Mouse (Mus musculus) C2C12 (cell line): ENCODE data around the gene Ptpn22. TPM values are rescaled to one million over a fixed set of nuclear protein-coding genes. Genes with fewer than 3 reads are reported as not detected.

Experiments
- H3K27me3 ChIP-seq: one replicate; pipeline ENCODE4 v1.6.1; 2011; ENCODE audit not compliant: control insufficient read depth, insufficient read depth, insufficient read length
- H3K36me3 ChIP-seq: one replicate; pipeline ENCODE4 v1.6.1; 2011; ENCODE audit not compliant: control insufficient read depth, insufficient read depth
- H3K4me3 ChIP-seq: one replicate; pipeline ENCODE4 v1.5.1; 2011; ENCODE audit warnings: mild to moderate bottlenecking, control low read depth; ENCODE audit not compliant: poor library complexity, insufficient read depth, severe bottlenecking
- H3K79me2 ChIP-seq: one replicate; pipeline ENCODE4 v1.6.1; 2011; ENCODE audit not compliant: control insufficient read depth, insufficient read depth
- H3K79me3 ChIP-seq: one replicate; pipeline ENCODE4 v1.6.1; 2011; ENCODE audit warnings: low read depth, control low read depth
- H3ac ChIP-seq: one replicate; pipeline ENCODE3; 2011; ENCODE audit warnings: low read depth; ENCODE audit not compliant: control insufficient read depth, insufficient read length
- CEBPB ChIP-seq: IDR thresholded peaks from one replicate; pipeline ENCODE4 v1.6.1; 2011; ENCODE audit warnings: low read depth, mild to moderate bottlenecking, control low read depth, moderate library complexity
- CTCF ChIP-seq: IDR thresholded peaks from one replicate; pipeline ENCODE4 v1.5.1; 2011; ENCODE audit not compliant: control insufficient read depth, insufficient read depth, insufficient read length
- FOSL1 ChIP-seq: IDR thresholded peaks from one replicate; pipeline ENCODE4 v1.8.0; 2011; ENCODE audit warnings: mild to moderate bottlenecking, low read length; ENCODE audit not compliant: poor library complexity, insufficient read depth, severe bottlenecking
- MAX ChIP-seq: IDR thresholded peaks from one replicate; pipeline ENCODE4 v1.6.1; 2011; ENCODE audit warnings: mild to moderate bottlenecking, control low read depth
- MYOD1 ChIP-seq: IDR thresholded peaks from one replicate; pipeline ENCODE4 v1.6.1; 2011; ENCODE audit warnings: low read depth; ENCODE audit not compliant: control insufficient read depth, insufficient read length
- MYOG ChIP-seq: IDR thresholded peaks from one replicate; pipeline ENCODE4 v1.6.1; 2011; ENCODE audit not compliant: control insufficient read depth, insufficient read length; ENCODE audit errors: extremely low read depth
- USF1 ChIP-seq: IDR thresholded peaks from one replicate; pipeline ENCODE4 v1.6.1; 2011; ENCODE audit warnings: low read depth, mild to moderate bottlenecking, control low read depth, moderate library complexity
- polyA plus RNA-seq: library from polyadenylated mRNA; unstranded; fragments of >200 nt; fragmentation: generic; extraction: Trizol; gene quantifications from one replicate; pipeline ENCODE4 v1.2.1, GENCODE M21; 2012; ENCODE audit warnings: missing spikeins

The Ptpn22 gene
- polyA plus RNA-seq, 1 experiment, result 1.8 TPM

GRCm38 (mm10) chr3:103862721-103863220 is 3.2 kb downstream of the Ptpn22 start:
- no peaks in the 10 kb centered on the region for H3K36me3 ChIP-seq
- no peaks in the 10 kb centered on the region for H3K79me2 ChIP-seq
- H3K79me3 ChIP-seq, result no peaks in the 10 kb centered on the region
- TF ChIP-seq FOSL1, result no peak
- TF ChIP-seq MYOG, result no peak
- TF ChIP-seq CEBPB, result no peak
- no peak for TF ChIP-seq CTCF
- TF ChIP-seq USF1, result no peak
- no peak for TF ChIP-seq MAX
- TF ChIP-seq MYOD1, result no peak
- no peak overlapping the region for H3K4me3 ChIP-seq
- H3ac ChIP-seq, result no peak overlapping the region
- H3K27me3 ChIP-seq, result no peaks in the 10 kb centered on the region

GRCm38 (mm10) chr3:103864200-103864599 is 4.6 kb downstream of the Ptpn22 start:
- no peaks in the 10 kb centered on the region for H3K79me3 ChIP-seq
- no peak for TF ChIP-seq MYOG
- TF ChIP-seq FOSL1, result no peak
- TF ChIP-seq USF1, result no peak
- TF ChIP-seq MYOD1, result no peak
- no peak for TF ChIP-seq CTCF
- no peak for TF ChIP-seq CEBPB
- TF ChIP-seq MAX, result no peak

GRCm38 (mm10) chr3:103867424-103867971 is 7.9 kb downstream of the Ptpn22 start:
- TF ChIP-seq CTCF (no peak), USF1 (no peak), MAX (no peak), CEBPB (no peak), MYOG (no peak), FOSL1 (no peak), MYOD1 (no peak)
- H3K4me3 ChIP-seq, result no peak overlapping the region
- H3K27me3 ChIP-seq, result no peaks in the 10 kb centered on the region
- no peaks in the 10 kb centered on the region for H3K79me3 ChIP-seq
- H3K36me3 ChIP-seq, result no peaks in the 10 kb centered on the region
- no peak overlapping the region for H3ac ChIP-seq
- no peaks in the 10 kb centered on the region for H3K79me2 ChIP-seq

More at GRCm38 (mm10) chr3:103864200-103864599, 4.6 kb downstream of the Ptpn22 start:
- no peaks in the 10 kb centered on the region for H3K79me2 ChIP-seq
- no peak overlapping the region for H3ac ChIP-seq
- no peaks in the 10 kb centered on the region for H3K27me3 ChIP-seq
- no peak overlapping the region for H3K4me3 ChIP-seq
- no peaks in the 10 kb centered on the region for H3K36me3 ChIP-seq

DNA sequence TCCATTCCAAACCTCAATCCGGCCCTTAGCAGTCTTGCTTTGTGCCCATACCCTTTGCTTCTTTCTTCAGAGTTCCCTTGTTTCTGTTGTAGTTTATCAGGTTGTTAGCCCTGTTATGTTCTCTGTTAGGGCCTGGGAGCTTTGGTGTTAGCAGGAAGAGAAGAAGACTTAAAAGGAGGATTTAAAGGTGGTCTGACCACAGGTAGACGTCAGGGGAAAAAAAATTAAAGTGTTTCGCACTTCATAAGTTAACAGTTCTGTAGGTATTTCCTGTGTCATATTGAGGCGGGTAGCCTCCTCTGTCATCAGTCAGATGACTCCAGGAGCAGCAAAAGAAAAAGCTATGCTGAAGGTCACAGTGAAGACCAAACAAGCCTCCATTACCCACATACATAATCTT is 8.4 kb downstream of the Ptpn22 start:
- no peaks in the 10 kb centered on the region for H3K79me3 ChIP-seq
- no peak overlapping the region for H3ac ChIP-seq
- no peaks in the 10 kb centered on the region for H3K27me3 ChIP-seq
- H3K36me3 ChIP-seq, result no peaks in the 10 kb centered on the region
- H3K79me2 ChIP-seq, result no peaks in the 10 kb centered on the region
- H3K4me3 ChIP-seq, result no peak overlapping the region
- TF ChIP-seq CTCF (no peak), MAX (no peak), USF1 (no peak), MYOG (no peak), MYOD1 (no peak), FOSL1 (no peak)

- TF ChIP-seq CTCF (no peak), FOSL1 (no peak), USF1 (no peak)
- Histone ChIP-seq H3K27me3 (no peaks in the 10 kb centered on the region), H3K36me3 (no peaks in the 10 kb centered on the region), H3K4me3 (no peak overlapping the region), H3K79me2 (no peaks in the 10 kb centered on the region), H3ac (no peak overlapping the region), H3K79me3 (no peaks in the 10 kb centered on the region)
Measured at GRCm38 (mm10) chr3:103872663-103873098, 13.1 kb downstream of the Ptpn22 start.

GRCm38 (mm10) chr3:103874329-103874728 is 14.7 kb downstream of the Ptpn22 start:
- TF ChIP-seq FOSL1 (no peak), MYOD1 (no peak), MYOG (no peak), CEBPB (no peak), USF1 (no peak), MAX (no peak)
- Histone ChIP-seq H3K36me3 (no peaks in the 10 kb centered on the region), H3K4me3 (no peak overlapping the region), H3K79me3 (no peaks in the 10 kb centered on the region), H3K79me2 (no peaks in the 10 kb centered on the region), H3K27me3 (no peaks in the 10 kb centered on the region), H3ac (no peak overlapping the region)
